Mouse (Mus musculus): Measurements from ENCODE around the gene Rin2.

DNA sequence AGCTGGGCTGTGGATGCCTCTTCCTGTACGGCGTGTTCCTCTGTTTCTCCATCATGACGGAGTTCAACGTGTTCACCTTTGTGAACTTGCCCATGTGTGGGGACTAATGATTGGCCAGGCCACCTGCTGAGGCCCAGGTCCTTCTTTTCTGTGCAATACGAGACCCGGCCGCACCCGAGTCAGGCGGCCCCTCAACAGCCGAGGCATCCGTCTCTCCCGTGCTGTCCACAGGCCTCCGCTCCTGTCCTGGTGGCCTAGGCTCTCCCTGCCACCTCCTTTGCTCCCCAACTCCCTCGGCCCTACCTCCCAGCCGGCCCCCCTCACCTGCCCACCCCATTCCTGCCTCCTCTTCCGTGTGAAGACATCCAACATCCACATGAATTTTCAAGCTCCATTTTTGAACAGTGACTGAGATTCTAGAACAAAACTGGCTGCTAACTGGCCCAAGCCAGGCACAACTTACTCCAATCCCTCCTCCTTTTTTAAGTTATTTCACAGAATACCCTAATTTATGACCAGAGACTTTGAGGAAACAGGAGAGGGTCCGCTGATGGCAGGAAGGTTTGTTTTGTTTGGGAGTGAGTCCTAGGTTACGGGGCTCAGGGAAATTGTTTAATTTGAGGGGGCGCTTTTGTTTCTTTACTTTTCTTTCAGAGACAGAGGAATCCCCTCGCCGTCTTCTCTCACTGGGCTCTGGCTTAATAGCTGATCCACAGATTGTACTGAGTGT, 34.6 kb upstream of the Rin2 start:
- TF ChIP-seq EP300 (IDR thresholded peaks at IDR 0.05) (no peak), CTCF (IDR thresholded peaks at IDR 0.05) (no peak)

All from lung, postnatal 0 days (tissue).